Mouse (Mus musculus) forebrain, embryonic 11.5 days (tissue): Measurements from ENCODE around the gene Clns1a. TPM values are rescaled to one million over a fixed set of nuclear protein-coding genes. Genes with fewer than 3 reads are reported as not detected.

Experiments
- ATAC-seq: fragments of 200-750 bp; cut with Nextera tagmentation; replicated peaks from 2 replicates; pipeline ENCODE4 v1.8.0; 2017; ENCODE audit warnings: moderate TSS enrichment; ENCODE audit not compliant: low FRiP score
- DNase-seq: peaks from one replicate; pipeline ENCODE4 v3.0.0-alpha.2; 2017; ENCODE audit warnings: low spot score
- H3K27ac ChIP-seq: fragments of 300-500 bp; sonication (generic); 2 replicates; pipeline ENCODE4 v1.5.1; 2014; ENCODE audit warnings: low read depth, low read length
- H3K27me3 ChIP-seq: fragments of 300-500 bp; sonication (generic); 2 replicates; pipeline ENCODE4 v1.6.1; 2014; ENCODE audit warnings: mild to moderate bottlenecking, low read length, mixed read lengths; ENCODE audit not compliant: control insufficient read depth, insufficient read depth
- H3K36me3 ChIP-seq: fragments of 300-500 bp; sonication (generic); 2 replicates; pipeline ENCODE4 v1.6.1; 2014; ENCODE audit warnings: mild to moderate bottlenecking, low read length, moderate library complexity, mixed read lengths; ENCODE audit not compliant: control insufficient read depth, insufficient read depth
- H3K4me1 ChIP-seq: fragments of 300-500 bp; sonication (generic); replicated peaks from 2 replicates; pipeline ENCODE4 v1.6.1; 2014; ENCODE audit warnings: low read length, mixed read lengths; ENCODE audit not compliant: control insufficient read depth, insufficient read depth
- H3K4me2 ChIP-seq: fragments of 300-500 bp; sonication (generic); 2 replicates; pipeline ENCODE4 v1.6.1; 2014; ENCODE audit warnings: low read depth, mild to moderate bottlenecking, low read length, moderate library complexity, mixed read lengths; ENCODE audit not compliant: severe bottlenecking
- H3K4me3 ChIP-seq: fragments of 300-500 bp; sonication (generic); 2 replicates; pipeline ENCODE4 v1.5.1; 2014; ENCODE audit warnings: low read depth, low read length
- H3K9ac ChIP-seq: fragments of 300-500 bp; sonication (generic); 2 replicates; pipeline ENCODE4 v1.6.1; 2014; ENCODE audit warnings: low read length
- H3K9me3 ChIP-seq: fragments of 300-500 bp; sonication (generic); 2 replicates; pipeline ENCODE4 v1.6.1; 2016; ENCODE audit warnings: low read length, mixed read lengths; ENCODE audit not compliant: control insufficient read depth
- WGBS: fragments of 180-500 bp; shearing (Covaris S2); extraction: QIAGEN DNeasy Blood & Tissue Kit; methylation state at CpG from one replicate; pipeline ENCODE4 v1.1.7; 2014; 5-methylcytosine and 5-hydroxymethylcytosine counted together
- polyA plus RNA-seq: library from polyadenylated mRNA; unstranded; fragments of >200 nt; fragmentation: Nextera tagmentation; extraction: Ambion mirVana; gene quantifications from 2 replicates; pipeline ENCODE4 v1.2.1, GENCODE M21; 2014

The Clns1a gene
- polyA plus RNA-seq, 1 experiment from 2014 or later, result 250 TPM

DNA sequence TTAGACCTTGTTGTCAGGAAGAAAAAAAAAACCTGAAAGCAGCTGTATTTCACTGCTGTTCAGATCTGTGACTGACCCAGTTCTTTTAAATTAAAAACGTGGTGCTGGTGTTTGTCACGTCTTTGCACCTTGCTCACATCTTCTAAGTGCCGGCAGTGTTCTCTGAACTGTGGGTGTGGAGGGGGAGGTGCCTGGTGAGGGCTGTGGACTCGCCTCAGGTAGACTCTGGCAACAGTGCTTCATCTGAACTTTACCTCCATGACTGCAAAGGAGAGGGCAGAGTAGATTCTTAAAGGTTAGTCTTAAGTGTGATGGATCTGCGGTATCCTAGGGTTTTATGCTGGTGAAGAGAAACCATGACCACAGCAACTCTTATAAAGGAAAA lies 69.5 kb downstream of the Clns1a start:
- Histone ChIP-seq H3K9me3 (no peaks in the 10 kb centered on the region), H3K4me2 (no peak overlapping the region), H3K4me1 (no peaks in the 10 kb centered on the region), H3K36me3 (no peaks in the 10 kb centered on the region), H3K27me3 (no peaks in the 10 kb centered on the region), H3K27ac (no peak overlapping the region), H3K9ac (no peak overlapping the region), H3K4me3 (no peak overlapping the region)
- DNase-seq (no peak), ATAC-seq (no peak)
- 78% methylated on average over 5 of the region's 5 CpGs for WGBS

DNA sequence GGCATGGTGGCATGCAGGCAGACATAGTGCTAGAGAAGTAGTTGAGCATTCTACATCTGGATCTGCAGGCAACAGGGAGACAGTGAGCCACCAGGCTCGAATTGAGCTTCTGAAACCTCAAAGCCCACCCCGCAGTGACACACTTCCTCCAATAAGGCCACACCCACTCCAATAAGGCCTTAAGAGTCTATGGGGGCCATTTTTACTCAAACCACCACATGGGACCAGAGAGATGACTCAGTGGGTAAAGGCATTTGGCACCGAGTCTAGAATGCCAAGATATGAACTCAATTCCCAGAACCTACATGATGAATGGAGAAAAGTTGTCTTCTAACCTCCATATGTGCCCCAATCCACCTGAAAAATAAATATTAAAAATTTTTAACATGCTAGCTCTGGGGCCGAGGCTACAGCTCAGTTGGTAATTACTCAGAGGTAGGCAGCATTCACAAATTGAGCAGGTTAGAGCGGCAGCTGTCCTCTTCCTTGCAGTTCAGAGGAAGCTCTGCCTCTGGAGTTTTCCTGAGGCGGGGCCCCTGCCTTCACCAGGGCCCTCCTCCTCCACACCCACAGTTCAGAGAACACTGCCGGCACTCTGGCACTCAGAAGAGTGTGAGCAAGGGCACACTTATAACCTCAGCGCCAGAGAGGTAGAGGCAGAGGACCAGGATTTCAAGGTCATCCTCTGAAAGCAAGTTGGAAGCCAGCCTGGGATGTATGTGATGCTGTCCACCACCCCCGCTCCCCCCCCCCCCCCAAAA lies 70.2 kb downstream of the Clns1a start:
- DNase-seq, result no peak
- Histone ChIP-seq H3K9me3 (no peaks in the 10 kb centered on the region), H3K9ac (no peak overlapping the region), H3K4me2 (no peak overlapping the region), H3K4me3 (no peak overlapping the region), H3K4me1 (no peaks in the 10 kb centered on the region), H3K27ac (no peak overlapping the region), H3K36me3 (no peaks in the 10 kb centered on the region), H3K27me3 (no peaks in the 10 kb centered on the region)
- ATAC-seq, result no peak
- 83% methylated on average over 9 of the region's 9 CpGs for WGBS

DNA sequence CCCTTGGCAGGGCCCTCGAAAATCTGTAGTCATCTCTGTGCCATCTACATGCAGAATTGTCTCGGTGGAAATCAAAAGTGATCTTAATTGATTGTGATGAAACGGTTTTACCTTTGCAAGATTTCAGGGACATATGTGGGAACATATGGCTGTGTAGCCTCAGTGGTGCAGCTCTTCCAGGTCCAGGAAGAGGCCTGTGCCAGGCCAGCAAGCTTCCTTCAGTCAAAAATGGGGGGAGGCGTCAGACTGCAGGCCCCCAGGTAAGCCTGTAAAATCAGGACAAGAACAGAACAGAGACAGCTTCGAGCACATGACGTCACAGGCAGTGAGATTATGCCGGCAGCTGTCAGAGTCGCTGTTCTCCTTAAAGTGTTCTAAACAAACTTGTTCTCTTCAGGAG lies 71.4 kb downstream of the Clns1a start:
- no peaks in the 10 kb centered on the region for H3K4me1 ChIP-seq
- H3K4me2 ChIP-seq, result no peak overlapping the region
- WGBS, result 86% methylated on average over 8 of the region's 8 CpGs
- no peaks in the 10 kb centered on the region for H3K36me3 ChIP-seq
- ATAC-seq (no peak), DNase-seq (no peak)
- no peak overlapping the region for H3K9ac ChIP-seq
- H3K27ac ChIP-seq, result no peak overlapping the region
- no peaks in the 10 kb centered on the region for H3K9me3 ChIP-seq
- H3K27me3 ChIP-seq, result no peaks in the 10 kb centered on the region
- H3K4me3 ChIP-seq, result no peak overlapping the region

DNA sequence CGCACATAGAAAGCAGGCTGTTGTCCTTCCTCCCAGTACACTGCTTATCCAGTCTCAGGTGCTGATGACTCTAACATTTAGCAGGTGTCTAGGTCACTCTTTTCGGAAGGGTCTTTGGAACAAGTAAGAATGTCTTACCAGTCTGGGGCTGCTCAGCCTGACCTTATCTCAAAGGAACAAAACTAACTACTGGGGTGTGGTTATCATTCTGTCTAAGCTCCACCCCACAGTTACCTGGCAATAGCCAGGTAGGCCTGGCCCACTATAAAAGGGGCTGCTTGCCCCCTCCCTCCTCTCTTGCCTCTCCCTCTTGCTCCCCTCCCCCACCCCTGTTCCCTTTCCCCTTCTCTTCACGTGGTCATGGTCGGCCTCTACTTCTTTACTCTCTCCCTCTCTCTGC lies 72.6 kb downstream of the Clns1a start:
- H3K9me3 ChIP-seq, result no peaks in the 10 kb centered on the region
- H3K4me2 ChIP-seq, result no peak overlapping the region
- no peaks in the 10 kb centered on the region for H3K4me1 ChIP-seq
- ATAC-seq, result no peak
- H3K27me3 ChIP-seq, result no peaks in the 10 kb centered on the region
- no peak overlapping the region for H3K27ac ChIP-seq
- 71% methylated on average over 4 of the region's 4 CpGs for WGBS
- DNase-seq, result no peak
- H3K9ac ChIP-seq, result no peak overlapping the region
- H3K4me3 ChIP-seq, result no peak overlapping the region
- H3K36me3 ChIP-seq, result no peaks in the 10 kb centered on the region

Other genes with a start within 250 kb of the Clns1a start
- 0.87 and 1.3 TPM in 2 replicates for gene Kctd14, start 245.3 kb upstream of the Clns1a start, polyA plus RNA-seq
- 63.4 and 71.5 TPM in 2 replicates for gene Ints4, start 215.7 kb upstream of the Clns1a start, polyA plus RNA-seq
- gene Aamdc, start 117.1 kb upstream of the Clns1a start, polyA plus RNA-seq, result 30.5 and 34.3 TPM in 2 replicates
- gene Rsf1, start 116.7 kb upstream of the Clns1a start, polyA plus RNA-seq, result 25.7 and 25.8 TPM in 2 replicates
- gene Aqp11, start 41.7 kb downstream of the Clns1a start, polyA plus RNA-seq, result 4.6 and 4.8 TPM in 2 replicates
- gene Pak1, start 91.9 kb downstream of the Clns1a start, polyA plus RNA-seq, result 72.2 and 87.2 TPM in 2 replicates
- gene Gdpd4, start 223.3 kb downstream of the Clns1a start, polyA plus RNA-seq, result not detected in 2 replicates